Comparison of ENCODE assay signal across 11 mouse cellular contexts in genomic region chr11:120206669-120207090, GRCm38 (mm10). TPM values are rescaled to one million over a fixed set of nuclear protein-coding genes. Genes with fewer than 3 reads are reported as not detected.
DNase-seq lines count a peak whose midpoint lies in the region; ATAC-seq and TF ChIP-seq lines count a peak whose summit lies in the region.
"Had no signal": no experiment of that assay in that cellular context is flagged by ENCODE, and none has a peak within 500 bp of the region (broad histone marks: within the 10 kb centered on the region; RNA-seq: fewer than 3 reads in every experiment).

No protein-coding gene starts in this region.

- peak; percentile 78 for ATAC-seq in kidney, embryonic 14.5 days (ENCODE audit: low FRiP score, low TSS enrichment)
- ATAC-seq in embryonic facial prominence, embryonic 15.5 days (ENCODE audit: insufficient number of reproducible peaks, low FRiP score, low TSS enrichment, low read depth), result peak; percentile 67; the same call in 1 of the 2 replicates
- no peak for ATAC-seq in hindbrain, embryonic 13.5 days (ENCODE audit: low FRiP score)
- peak; percentile 94 for ATAC-seq in lung, postnatal 0 days
- ATAC-seq: forebrain, embryonic 13.5 days; inflammation-experienced regulatory T-cells, adult 6 months had no signal

- TF ChIP-seq CTCF in lung, postnatal 0 days (IDR thresholded peaks at IDR 0.05), result no peak

- DNase-seq in kidney, adult 18-20 months, result no peak
- DNase-seq in lung, postnatal 0 days (ENCODE audit: low spot score), result peak; percentile 80
- no peak for DNase-seq in urinary bladder, postnatal 4 days (ENCODE audit: low spot score in 2 of 2)
- no peak for DNase-seq in right cerebral cortex, adult 2 months (ENCODE audit: low spot score in 2 of 2)
- DNase-seq in adipocyte (ENCODE audit: low spot score), result no peak
- DNase-seq: cerebellum, adult 9-11 months had no signal

- peak overlapping the region; percentile 78; the same call in 1 of the 2 replicates for H3K27ac ChIP-seq in kidney, embryonic 14.5 days (ENCODE audit: low read depth, low read length)
- peak overlapping the region; percentile 40 for H3K27ac ChIP-seq in embryonic facial prominence, embryonic 15.5 days (replicated peaks)
- peak overlapping the region; percentile 60 for H3K27ac ChIP-seq in hindbrain, embryonic 13.5 days
- peak overlapping the region; percentile 60 for H3K27ac ChIP-seq in lung, postnatal 0 days (ENCODE audit: low read length)
- H3K27ac ChIP-seq: forebrain, embryonic 13.5 days had no signal

- no peak overlapping the region for H3K9ac ChIP-seq in kidney, embryonic 14.5 days (ENCODE audit: low read depth, low read length)
- no peak overlapping the region for H3K9ac ChIP-seq in embryonic facial prominence, embryonic 15.5 days
- no peak overlapping the region for H3K9ac ChIP-seq in hindbrain, embryonic 13.5 days
- H3K9ac ChIP-seq in lung, postnatal 0 days (replicated peaks; ENCODE audit: low read depth), result no peak overlapping the region
- H3K9ac ChIP-seq: forebrain, embryonic 13.5 days had no signal

- H3K4me2 ChIP-seq in kidney, embryonic 14.5 days (replicated peaks; ENCODE audit: low read depth, low read length), result no peak overlapping the region
- H3K4me2 ChIP-seq in embryonic facial prominence, embryonic 15.5 days (replicated peaks), result no peak overlapping the region
- no peak overlapping the region for H3K4me2 ChIP-seq in hindbrain, embryonic 13.5 days
- H3K4me2 ChIP-seq in lung, postnatal 0 days (replicated peaks; ENCODE audit: low read depth, low read length), result peak overlapping the region; percentile 17; the same call in 1 of the 2 replicates
- H3K4me2 ChIP-seq: forebrain, embryonic 13.5 days had no signal

- H3K4me3 ChIP-seq in kidney, embryonic 14.5 days (ENCODE audit: low read length), result no peak overlapping the region
- H3K4me3 ChIP-seq in embryonic facial prominence, embryonic 15.5 days (replicated peaks), result no peak overlapping the region
- no peak overlapping the region for H3K4me3 ChIP-seq in hindbrain, embryonic 13.5 days
- H3K4me3 ChIP-seq in lung, postnatal 0 days (ENCODE audit: low read depth, low read length), result no peak overlapping the region
- H3K4me3 ChIP-seq: forebrain, embryonic 13.5 days had no signal

- 29% methylated on average over 5 of the region's 5 CpGs for WGBS in kidney, embryonic 14.5 days
- WGBS in embryonic facial prominence, embryonic 15.5 days, result 27% methylated on average over 5 of the region's 5 CpGs
- 56% methylated on average over 5 of the region's 5 CpGs for WGBS in hindbrain, embryonic 13.5 days
- 18% methylated on average over 5 of the region's 5 CpGs for WGBS in lung, postnatal 0 days

- peak; percentile 97 for TF ChIP-seq EP300 in lung, postnatal 0 days (IDR thresholded peaks at IDR 0.05)

- H3K27me3 ChIP-seq in kidney, embryonic 14.5 days (ENCODE audit: control insufficient read depth, insufficient read depth, low read length), result no peaks in the 10 kb centered on the region
- no peaks in the 10 kb centered on the region for H3K27me3 ChIP-seq in embryonic facial prominence, embryonic 15.5 days
- H3K27me3 ChIP-seq in hindbrain, embryonic 13.5 days, result no peaks in the 10 kb centered on the region
- H3K27me3 ChIP-seq in lung, postnatal 0 days (replicated peaks; ENCODE audit: insufficient read depth, low read length), result no peaks in the 10 kb centered on the region
- H3K27me3 ChIP-seq: forebrain, embryonic 13.5 days had no signal

- no peaks in the 10 kb centered on the region for H3K36me3 ChIP-seq in kidney, embryonic 14.5 days (ENCODE audit: control insufficient read depth, insufficient read depth, low read length)
- no peaks in the 10 kb centered on the region for H3K36me3 ChIP-seq in embryonic facial prominence, embryonic 15.5 days
- H3K36me3 ChIP-seq in hindbrain, embryonic 13.5 days, result no peaks in the 10 kb centered on the region
- H3K36me3 ChIP-seq in lung, postnatal 0 days (ENCODE audit: insufficient read depth, low read length), result no peaks in the 10 kb centered on the region

- no peaks in the 10 kb centered on the region for H3K9me3 ChIP-seq in kidney, embryonic 14.5 days (ENCODE audit: control insufficient read depth, low read length)
- no peaks in the 10 kb centered on the region for H3K9me3 ChIP-seq in embryonic facial prominence, embryonic 15.5 days (replicated peaks)
- H3K9me3 ChIP-seq in hindbrain, embryonic 13.5 days, result no peaks in the 10 kb centered on the region
- H3K9me3 ChIP-seq in lung, postnatal 0 days (ENCODE audit: low read length), result no peaks in the 10 kb centered on the region
- H3K9me3 ChIP-seq: forebrain, embryonic 13.5 days had no signal

- H3K4me1 ChIP-seq in kidney, embryonic 14.5 days (ENCODE audit: control insufficient read depth, insufficient read depth, low read length), result peaks cover 29% of the 10 kb centered on the region; the same call in 1 of the 2 replicates
- 0 out of 2 replicates have a peak, but pooled peaks cover 3% of the 10 kb centered on the region for H3K4me1 ChIP-seq in embryonic facial prominence, embryonic 15.5 days
- peaks cover 5% of the 10 kb centered on the region for H3K4me1 ChIP-seq in hindbrain, embryonic 13.5 days (replicated peaks)
- H3K4me1 ChIP-seq in lung, postnatal 0 days (ENCODE audit: insufficient read depth, low read depth, low read length), result peaks cover 7% of the 10 kb centered on the region
- H3K4me1 ChIP-seq: forebrain, embryonic 13.5 days had no signal

RNA-seq across cellular contexts. Expression of gene Bahcc1, which starts 26.1 kb away (rescaled TPM):
- polyA plus RNA-seq in kidney, embryonic 14.5 days (2014; fragmentation: Nextera tagmentation; extraction: Ambion mirVana), result 20.3 and 27.2 TPM in 2 replicates
- 7.9 and 9.3 TPM in 2 replicates for polyA plus RNA-seq in embryonic facial prominence, embryonic 15.5 days (2015; fragmentation: Nextera tagmentation; extraction: Ambion mirVana)
- polyA plus RNA-seq in hindbrain, embryonic 13.5 days (2015; fragmentation: Nextera tagmentation; extraction: Ambion mirVana), result 13.6 and 17.0 TPM in 2 replicates
- 5.9 and 6.6 TPM in 2 replicates for polyA plus RNA-seq in lung, postnatal 0 days (2015; fragmentation: Nextera tagmentation; extraction: Ambion mirVana)
- polyA plus RNA-seq: inflammation-experienced regulatory T-cells, adult 6 months had no signal

RNA-seq across cellular contexts. Expression of gene Slc38a10, which starts 55.5 kb away (rescaled TPM):
- polyA plus RNA-seq in kidney, embryonic 14.5 days (2014; fragmentation: Nextera tagmentation; extraction: Ambion mirVana), result 81.2 and 89.0 TPM in 2 replicates
- 90.2 and 94.5 TPM in 2 replicates for polyA plus RNA-seq in embryonic facial prominence, embryonic 15.5 days (2015; fragmentation: Nextera tagmentation; extraction: Ambion mirVana)
- polyA plus RNA-seq in hindbrain, embryonic 13.5 days (2015; fragmentation: Nextera tagmentation; extraction: Ambion mirVana), result 110 and 115 TPM in 2 replicates
- 66.6 and 69.4 TPM in 2 replicates for polyA plus RNA-seq in lung, postnatal 0 days (2015; fragmentation: Nextera tagmentation; extraction: Ambion mirVana)
